Mouse (Mus musculus) kidney, embryonic 16.5 days (tissue): ENCODE data around the gene Hrg. TPM values are rescaled to one million over a fixed set of nuclear protein-coding genes. Genes with fewer than 3 reads are reported as not detected.

ENCODE experiments used
- ATAC-seq: fragments of 200-750 bp; cut with Nextera tagmentation; 2 replicates; pipeline ENCODE4 v1.8.0; 2017; ENCODE audit warnings: moderate TSS enrichment; ENCODE audit not compliant: low FRiP score, low TSS enrichment
- H3K27ac ChIP-seq: fragments of 300-500 bp; sonication (generic); 2 replicates; pipeline ENCODE4 v1.5.1; 2014; ENCODE audit warnings: low read length
- H3K27me3 ChIP-seq: fragments of 300-500 bp; sonication (generic); 2 replicates; pipeline ENCODE4 v1.6.1; 2014; ENCODE audit warnings: low read length, control low read depth, mixed read lengths; ENCODE audit not compliant: insufficient read depth
- H3K36me3 ChIP-seq: fragments of 300-500 bp; sonication (generic); 2 replicates; pipeline ENCODE4 v1.6.1; 2014; ENCODE audit warnings: low read length, control low read depth, mixed read lengths; ENCODE audit not compliant: insufficient read depth
- H3K4me1 ChIP-seq: fragments of 300-500 bp; sonication (generic); 2 replicates; pipeline ENCODE4 v1.6.1; 2014; ENCODE audit warnings: low read length, control low read depth, mixed read lengths; ENCODE audit not compliant: insufficient read depth
- H3K4me2 ChIP-seq: fragments of 300-500 bp; sonication (generic); replicated peaks from 2 replicates; pipeline ENCODE4 v1.6.1; 2014; ENCODE audit warnings: low read depth, low read length
- H3K4me3 ChIP-seq: fragments of 300-500 bp; sonication (generic); 2 replicates; pipeline ENCODE4 v1.5.1; 2014; ENCODE audit warnings: mild to moderate bottlenecking, low read length
- H3K9ac ChIP-seq: fragments of 300-500 bp; sonication (generic); replicated peaks from 2 replicates; pipeline ENCODE4 v1.6.1; 2014; ENCODE audit warnings: low read length
- H3K9me3 ChIP-seq: fragments of 300-500 bp; sonication (generic); 2 replicates; pipeline ENCODE4 v1.6.1; 2016; ENCODE audit warnings: low read length, control low read depth
- WGBS: fragments of 180-500 bp; shearing (Covaris S2); extraction: QIAGEN DNeasy Blood & Tissue Kit; methylation state at CpG from one replicate; pipeline ENCODE4 v1.1.7; 2014; 5-methylcytosine and 5-hydroxymethylcytosine counted together
- polyA plus RNA-seq: library from polyadenylated mRNA; unstranded; fragments of >200 nt; fragmentation: Nextera tagmentation; extraction: Ambion mirVana; gene quantifications from 2 replicates; pipeline ENCODE4 v1.2.1, GENCODE M21; 2015

Hrg gene
- 0.09 TPM in 1 of 2 replicates, not detected in the other for polyA plus RNA-seq

DNA sequence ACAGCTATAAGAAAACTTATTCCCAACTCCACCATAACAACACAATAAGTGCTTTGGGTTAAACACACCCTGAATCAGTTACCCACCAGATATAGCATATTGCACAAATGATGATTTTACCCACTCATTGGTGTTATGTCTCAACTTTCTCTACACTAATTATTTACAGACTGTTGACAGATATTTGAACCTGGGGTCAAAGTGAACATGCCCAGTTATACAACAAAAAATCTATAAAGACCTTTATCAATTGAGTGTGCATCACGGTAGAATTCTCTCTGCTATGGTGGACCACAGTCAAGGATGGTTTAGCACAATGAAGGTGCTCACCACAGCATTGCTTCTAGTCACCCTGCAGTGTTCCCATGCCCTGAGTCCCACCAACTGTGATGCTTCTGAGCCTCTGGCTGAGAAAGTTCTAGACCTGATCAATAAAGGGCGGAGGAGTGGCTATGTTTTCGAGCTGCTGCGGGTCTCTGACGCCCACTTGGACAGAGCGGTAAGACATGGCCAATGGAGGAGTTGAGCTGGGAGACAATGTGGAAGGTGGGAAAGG, at the start of gene Hrg:
Gene Hrg (plus strand): TSS at position 233 of the 556 bp plus-strand sequence.
- Histone ChIP-seq H3K4me2 (no peak within 1 kb of the TSS), H3K36me3 (no peaks in the 10 kb centered on the region), H3K9ac (no peak within 1 kb of the TSS), H3K27me3 (no peaks in the 10 kb centered on the region), H3K9me3 (no peaks in the 10 kb centered on the region), H3K4me3 (no peak within 1 kb of the TSS), H3K27ac (no peak within 1 kb of the TSS), H3K4me1 (no peaks in the 10 kb centered on the region)
- WGBS: 93% methylated on average over 6 of the region's 6 CpGs
- ATAC-seq: no peak

GRCm38 (mm10) chr16:22901326-22901725, 49.5 kb upstream of the Hrg start:
- H3K27ac ChIP-seq: no peak overlapping the region
- no peaks in the 10 kb centered on the region for H3K27me3 ChIP-seq
- 63% methylated on average over 3 of the region's 3 CpGs for WGBS
- H3K4me2 ChIP-seq: no peak overlapping the region
- no peak for ATAC-seq
- H3K4me3 ChIP-seq: no peak overlapping the region
- H3K4me1 ChIP-seq: no peaks in the 10 kb centered on the region
- no peaks in the 10 kb centered on the region for H3K36me3 ChIP-seq
- H3K9ac ChIP-seq: no peak overlapping the region
- no peaks in the 10 kb centered on the region for H3K9me3 ChIP-seq

DNA sequence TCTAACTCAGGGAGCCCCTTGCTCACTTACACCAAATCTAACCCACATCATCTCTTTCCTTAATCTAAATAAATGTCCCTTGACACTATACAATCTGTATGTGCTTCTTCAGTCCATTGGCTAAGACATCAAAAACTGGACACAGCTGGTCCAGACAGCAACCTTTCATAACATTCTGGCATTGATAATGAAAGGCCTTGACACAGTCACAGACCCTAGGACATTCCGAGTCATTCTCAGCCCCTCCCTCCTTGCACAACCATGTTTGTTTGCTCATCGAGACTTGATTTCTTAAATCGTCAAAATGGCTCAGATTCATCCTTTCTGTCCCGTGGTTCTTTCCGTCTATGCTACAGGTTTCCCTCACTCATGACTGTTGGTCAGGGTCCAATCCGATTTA, 41.6 kb upstream of the Hrg start:
- Histone ChIP-seq H3K27me3 (no peaks in the 10 kb centered on the region), H3K27ac (no peak overlapping the region), H3K4me2 (no peak overlapping the region), H3K4me1 (no peaks in the 10 kb centered on the region), H3K9ac (no peak overlapping the region), H3K9me3 (no peaks in the 10 kb centered on the region), H3K4me3 (no peak overlapping the region), H3K36me3 (no peaks in the 10 kb centered on the region)
- 93% methylated on average over 6 of the region's 6 CpGs for WGBS
- ATAC-seq: no peak

GRCm38 (mm10) chr16:22911986-22912385, 38.9 kb upstream of the Hrg start:
- 80% methylated on average over 3 of the region's 3 CpGs for WGBS
- H3K4me3 ChIP-seq: no peak overlapping the region
- no peak overlapping the region for H3K27ac ChIP-seq
- no peaks in the 10 kb centered on the region for H3K27me3 ChIP-seq
- no peaks in the 10 kb centered on the region for H3K36me3 ChIP-seq
- no peaks in the 10 kb centered on the region for H3K4me1 ChIP-seq
- no peaks in the 10 kb centered on the region for H3K9me3 ChIP-seq
- no peak overlapping the region for H3K4me2 ChIP-seq
- H3K9ac ChIP-seq: no peak overlapping the region
- ATAC-seq: no peak

DNA sequence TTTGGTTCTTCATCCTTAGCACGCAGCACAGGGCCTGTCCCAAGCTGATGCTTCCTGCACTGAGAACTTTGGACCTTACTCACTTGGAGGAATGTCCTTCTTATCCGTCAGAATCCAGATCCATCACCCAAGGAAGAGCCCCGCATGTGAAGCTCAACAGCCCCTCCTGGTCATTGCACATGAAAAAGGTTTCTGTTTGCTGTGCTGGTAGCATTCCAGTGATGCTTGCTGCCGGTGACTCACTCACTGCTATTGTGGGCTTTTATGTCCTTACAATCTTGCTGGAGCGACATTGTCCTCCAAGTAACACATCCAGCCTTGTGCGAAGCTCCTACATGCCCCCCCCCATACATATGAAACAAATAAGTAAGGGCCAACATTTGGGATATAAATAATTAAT, 38.0 kb upstream of the Hrg start:
- no peak overlapping the region for H3K9ac ChIP-seq
- no peaks in the 10 kb centered on the region for H3K27me3 ChIP-seq
- whole genome bisulfite sequencing: 89% methylated on average over 6 of the region's 6 CpGs
- H3K4me2 ChIP-seq: no peak overlapping the region
- H3K4me3 ChIP-seq: no peak overlapping the region
- no peaks in the 10 kb centered on the region for H3K9me3 ChIP-seq
- no peak overlapping the region for H3K27ac ChIP-seq
- H3K36me3 ChIP-seq: no peaks in the 10 kb centered on the region
- H3K4me1 ChIP-seq: no peaks in the 10 kb centered on the region
- ATAC-seq: no peak

- Histone ChIP-seq H3K9ac (no peak overlapping the region), H3K27ac (no peak overlapping the region), H3K4me3 (no peak overlapping the region), H3K4me1 (no peaks in the 10 kb centered on the region), H3K27me3 (no peaks in the 10 kb centered on the region), H3K9me3 (no peaks in the 10 kb centered on the region), H3K36me3 (no peaks in the 10 kb centered on the region), H3K4me2 (no peak overlapping the region)
- ATAC-seq: no peak
Observed at GRCm38 (mm10) chr16:22914276-22914675, 36.6 kb upstream of the Hrg start.

GRCm38 (mm10) chr16:22918034-22918433, 32.8 kb upstream of the Hrg start, which contains the start of gene Fetub:
TSS of gene Fetub (plus strand) at chr16:22918334.
- Histone ChIP-seq H3K36me3 (no peaks in the 10 kb centered on the region), H3K9ac (no peak within 1 kb of the TSS), H3K4me2 (no peak within 1 kb of the TSS), H3K4me1 (peaks cover 4% of the 10 kb centered on the region; the same call in 1 of the 2 replicates), H3K27me3 (no peaks in the 10 kb centered on the region), H3K27ac (no peak within 1 kb of the TSS), H3K4me3 (no peak within 1 kb of the TSS), H3K9me3 (no peaks in the 10 kb centered on the region)
- WGBS: 93% methylated on average over 5 of the region's 5 CpGs
- ATAC-seq: no peak

DNA sequence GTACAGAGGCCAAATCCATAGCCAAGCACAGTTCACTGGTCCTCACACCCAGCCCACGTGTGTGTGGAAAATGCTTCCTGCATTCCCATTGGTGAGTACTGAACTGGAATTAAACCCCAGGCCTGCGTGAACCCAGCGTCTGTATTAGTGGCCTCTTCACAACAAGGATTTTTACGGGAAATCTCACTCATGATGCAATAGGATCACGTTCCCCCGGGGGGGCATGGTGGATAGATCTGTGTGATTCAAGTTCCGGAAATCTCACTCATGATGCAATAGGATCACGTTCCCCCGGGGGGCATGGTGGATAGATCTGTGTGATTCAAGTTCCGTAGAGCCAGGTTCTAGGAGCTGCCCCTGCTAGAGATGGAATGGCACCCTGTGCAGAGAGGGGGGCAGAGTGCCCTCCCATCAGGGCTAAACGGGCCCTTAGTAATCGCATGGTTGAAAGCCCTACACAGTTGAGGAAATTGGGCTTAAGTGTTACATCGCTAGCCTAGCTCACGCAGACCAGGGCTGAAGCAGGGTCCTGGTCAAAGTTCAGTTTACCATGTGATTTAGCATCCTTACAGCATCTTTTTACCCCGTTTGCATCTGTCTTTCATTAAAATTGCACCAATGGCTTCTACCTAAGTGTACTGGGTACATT, 32.1 kb upstream of the Hrg start:
- no peak overlapping the region for H3K27ac ChIP-seq
- ATAC-seq: no peak
- H3K4me3 ChIP-seq: no peak overlapping the region
- H3K36me3 ChIP-seq: no peaks in the 10 kb centered on the region
- peaks cover 4% of the 10 kb centered on the region; the same call in 1 of the 2 replicates for H3K4me1 ChIP-seq
- no peaks in the 10 kb centered on the region for H3K27me3 ChIP-seq
- no peaks in the 10 kb centered on the region for H3K9me3 ChIP-seq
- H3K4me2 ChIP-seq: no peak overlapping the region
- H3K9ac ChIP-seq: no peak overlapping the region
- 72% methylated on average over 15 of the region's 15 CpGs for WGBS

- H3K4me2 ChIP-seq: no peak overlapping the region
- ATAC-seq: peak; percentile 54
- 53% methylated on average over 18 of the region's 18 CpGs for WGBS
Observed at GRCm38 (mm10) chr16:22919971-22920854, 30.7 kb upstream of the Hrg start.

More at GRCm38 (mm10) chr16:22919971-22920854, 30.7 kb upstream of the Hrg start:
- H3K9me3 ChIP-seq: no peaks in the 10 kb centered on the region
- H3K9ac ChIP-seq: no peak overlapping the region
- no peak overlapping the region for H3K27ac ChIP-seq
- H3K36me3 ChIP-seq: no peaks in the 10 kb centered on the region
- H3K4me3 ChIP-seq: no peak overlapping the region
- H3K4me1 ChIP-seq: peaks cover 4% of the 10 kb centered on the region; the same call in 1 of the 2 replicates
- H3K27me3 ChIP-seq: no peaks in the 10 kb centered on the region
